Mouse (Mus musculus) liver, postnatal 0 days (tissue): ENCODE results near the gene Rps15.

ENCODE experiments used
- CTCF ChIP-seq: sonication (generic); IDR thresholded peaks from 2 replicates; pipeline ENCODE4 v1.5.1; 2016; ENCODE audit warnings: antibody characterized with exemption, low read depth
- EP300 ChIP-seq: IDR thresholded peaks from 2 replicates; pipeline ENCODE4 v1.6.1; 2016; ENCODE audit warnings: antibody characterized with exemption, low read depth, mild to moderate bottlenecking

DNA sequence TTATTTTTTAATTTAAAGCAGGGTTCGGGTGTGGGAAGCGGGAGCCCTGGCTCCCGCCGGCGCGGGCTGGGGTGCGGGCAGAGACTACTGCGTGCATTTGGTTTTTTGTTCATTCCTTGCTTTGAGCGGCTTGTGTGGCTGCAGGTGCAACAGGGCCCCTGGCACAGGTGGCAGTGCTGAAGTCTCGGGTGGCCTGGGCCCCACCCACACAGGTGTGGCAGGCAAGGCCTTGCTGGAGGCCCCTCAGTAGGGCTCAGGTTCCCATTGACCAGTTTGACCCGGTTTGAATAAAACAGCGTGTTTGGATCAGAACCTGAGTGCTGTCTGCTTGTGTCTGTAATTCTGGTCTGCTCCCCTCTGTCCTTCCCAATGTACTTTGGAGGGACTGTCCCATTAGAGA, 4.2 kb upstream of the Rps15 start:
- TF ChIP-seq EP300 (no peak), CTCF (no peak)
